Mouse (Mus musculus) ES-E14 (cell line): ENCODE measurements around the gene Creb3l2.

ENCODE experiments used
- CHD2 ChIP-seq: IDR thresholded peaks from 2 replicates; pipeline ENCODE4 v1.6.1; 2014; ENCODE audit warnings: mild to moderate bottlenecking, low read depth, low read length, inconsistent platforms
- HCFC1 ChIP-seq: IDR thresholded peaks from 2 replicates; pipeline ENCODE4 v1.6.1; 2012; ENCODE audit warnings: low read length, inconsistent platforms, borderline replicate concordance; ENCODE audit not compliant: insufficient read depth
- MAFK ChIP-seq: IDR thresholded peaks from 2 replicates; pipeline ENCODE4 v1.6.1; 2014; ENCODE audit warnings: mild to moderate bottlenecking, low read depth, low read length, inconsistent platforms; ENCODE audit not compliant: insufficient read depth
- ZC3H11A ChIP-seq: IDR thresholded peaks from 2 replicates; pipeline ENCODE4 v1.6.1; 2012; ENCODE audit warnings: low read depth, mild to moderate bottlenecking, inconsistent platforms, low read length, borderline replicate concordance
- ZNF384 ChIP-seq: IDR thresholded peaks from 2 replicates; pipeline ENCODE4 v1.6.1; 2012; ENCODE audit warnings: low read depth, low read length, inconsistent platforms

- TF ChIP-seq ZNF384 (no peak), ZC3H11A (no peak), HCFC1 (no peak), CHD2 (no peak), MAFK (no peak)
Observed at GRCm38 (mm10) chr6:37329376-37329775, 112.6 kb downstream of the Creb3l2 start.
